In genomic region chr4:45533436-45533940, GRCm38 (mm10) we compare ENCODE assay signal across 23 mouse cellular contexts. TPM values are rescaled to one million over a fixed set of nuclear protein-coding genes. Genes with fewer than 3 reads are reported as not detected.
DNase-seq lines count a peak whose midpoint lies in the region; ATAC-seq lines count a peak whose summit lies in the region.
"Had no signal": no experiment of that assay in that cellular context is flagged by ENCODE, and none has a peak within 500 bp of the region (broad histone marks: within the 10 kb centered on the region; RNA-seq: fewer than 3 reads in every experiment).

No protein-coding gene starts in this region.

- H3K9ac ChIP-seq in embryonic facial prominence, embryonic 13.5 days: no peak overlapping the region
- no peak overlapping the region for H3K9ac ChIP-seq in heart, embryonic 16.5 days (ENCODE audit: low read length)
- no peak overlapping the region for H3K9ac ChIP-seq in kidney, embryonic 15.5 days
- H3K9ac ChIP-seq: forebrain, embryonic 12.5 days; hindbrain, embryonic 14.5 days; intestine, embryonic 15.5 days had no signal

- no peaks in the 10 kb centered on the region for H3K27me3 ChIP-seq in embryonic facial prominence, embryonic 13.5 days
- H3K27me3 ChIP-seq in embryonic facial prominence, embryonic 10.5 days (replicated peaks; ENCODE audit: low read depth, poor library complexity, severe bottlenecking): peaks cover 5% of the 10 kb centered on the region; the same call in 1 of the 2 replicates
- no peaks in the 10 kb centered on the region for H3K27me3 ChIP-seq in heart, embryonic 16.5 days (ENCODE audit: control insufficient read depth, insufficient read depth, low read length)
- H3K27me3 ChIP-seq in kidney, embryonic 15.5 days: no peaks in the 10 kb centered on the region
- no peaks in the 10 kb centered on the region for H3K27me3 ChIP-seq in limb, embryonic 10.5 days (ENCODE audit: low read depth, poor library complexity, severe bottlenecking)
- H3K27me3 ChIP-seq: CH12.LX; heart, embryonic 13.5 days; intestine, embryonic 15.5 days; Patski had no signal

- H3K9me3 ChIP-seq in embryonic facial prominence, embryonic 13.5 days: no peaks in the 10 kb centered on the region
- no peaks in the 10 kb centered on the region for H3K9me3 ChIP-seq in embryonic facial prominence, embryonic 10.5 days
- no peaks in the 10 kb centered on the region for H3K9me3 ChIP-seq in heart, embryonic 16.5 days (replicated peaks; ENCODE audit: control insufficient read depth, low read length)
- H3K9me3 ChIP-seq in kidney, embryonic 15.5 days (replicated peaks): no peaks in the 10 kb centered on the region
- no peaks in the 10 kb centered on the region for H3K9me3 ChIP-seq in limb, embryonic 10.5 days (replicated peaks)
- H3K9me3 ChIP-seq: forebrain, embryonic 12.5 days; heart, embryonic 13.5 days; hindbrain, embryonic 10.5 days; intestine, embryonic 15.5 days had no signal

- DNase-seq in embryonic facial prominence, embryonic 10.5 days (ENCODE audit: low spot score): no peak
- no peak for DNase-seq in heart, postnatal 10 days
- no peak for DNase-seq in kidney, postnatal 36 days
- DNase-seq in limb, embryonic 10.5 days (ENCODE audit: low spot score): no peak
- DNase-seq in lung, postnatal 36 days: no peak
- DNase-seq: adrenal gland, postnatal 14 days; cerebellum, adult 11-12 months; cerebellum, postnatal 25 days; gastrocnemius, postnatal 10 days; heart, postnatal 14 days; kidney, adult 18-20 months had no signal

- intact Hi-C loops in heart, postnatal 10 days (cut with DNase I): loop anchor here (5.0 kb wide), 2 partner anchors 191 to 516 kb away; partner anchors contain the start of genes Dcaf10, Exosc3 and Polr1e

- WGBS in embryonic facial prominence, embryonic 13.5 days: 68% methylated on average over 1 of the region's 1 CpGs
- WGBS in embryonic facial prominence, embryonic 10.5 days: 77% methylated on average over 1 of the region's 1 CpGs
- WGBS in heart, embryonic 16.5 days: 22% methylated on average over 1 of the region's 1 CpGs
- 60% methylated on average over 1 of the region's 1 CpGs for WGBS in kidney, embryonic 15.5 days
- 64% methylated on average over 1 of the region's 1 CpGs for WGBS in limb, embryonic 10.5 days

- no peaks in the 10 kb centered on the region for H3K36me3 ChIP-seq in embryonic facial prominence, embryonic 13.5 days
- no peaks in the 10 kb centered on the region for H3K36me3 ChIP-seq in embryonic facial prominence, embryonic 10.5 days (replicated peaks)
- H3K36me3 ChIP-seq in heart, embryonic 16.5 days (ENCODE audit: control insufficient read depth, insufficient read depth): no peaks in the 10 kb centered on the region
- no peaks in the 10 kb centered on the region for H3K36me3 ChIP-seq in kidney, embryonic 15.5 days
- H3K36me3 ChIP-seq in limb, embryonic 10.5 days: no peaks in the 10 kb centered on the region
- H3K36me3 ChIP-seq: forebrain, embryonic 12.5 days; heart, embryonic 13.5 days; hindbrain, embryonic 10.5 days; intestine, embryonic 15.5 days had no signal

- peaks cover 39% of the 10 kb centered on the region for H3K4me1 ChIP-seq in embryonic facial prominence, embryonic 13.5 days
- peaks cover 52% of the 10 kb centered on the region for H3K4me1 ChIP-seq in embryonic facial prominence, embryonic 10.5 days
- peaks cover 20% of the 10 kb centered on the region for H3K4me1 ChIP-seq in heart, embryonic 16.5 days (ENCODE audit: control insufficient read depth, insufficient read depth, low read length)
- peaks cover 51% of the 10 kb centered on the region for H3K4me1 ChIP-seq in kidney, embryonic 15.5 days
- peaks cover 49% of the 10 kb centered on the region for H3K4me1 ChIP-seq in limb, embryonic 10.5 days

- no peak overlapping the region for H3K4me3 ChIP-seq in embryonic facial prominence, embryonic 13.5 days
- H3K4me3 ChIP-seq in embryonic facial prominence, embryonic 10.5 days: no peak overlapping the region
- no peak overlapping the region for H3K4me3 ChIP-seq in heart, embryonic 16.5 days (ENCODE audit: low read length)
- no peak overlapping the region for H3K4me3 ChIP-seq in kidney, embryonic 15.5 days (replicated peaks)
- H3K4me3 ChIP-seq in limb, embryonic 10.5 days: no peak overlapping the region
- H3K4me3 ChIP-seq: forebrain, embryonic 12.5 days; heart, embryonic 13.5 days; hindbrain, embryonic 10.5 days; intestine, embryonic 15.5 days had no signal

- no peak overlapping the region for H3K4me2 ChIP-seq in embryonic facial prominence, embryonic 13.5 days
- H3K4me2 ChIP-seq in heart, embryonic 16.5 days (ENCODE audit: low read depth, low read length): no peak overlapping the region
- no peak overlapping the region for H3K4me2 ChIP-seq in kidney, embryonic 15.5 days
- H3K4me2 ChIP-seq: forebrain, embryonic 12.5 days; hindbrain, embryonic 14.5 days; intestine, embryonic 15.5 days had no signal

- ATAC-seq in embryonic facial prominence, embryonic 13.5 days (ENCODE audit: insufficient number of reproducible peaks, insufficient read depth, low FRiP score, low TSS enrichment, low read depth): no peak
- ATAC-seq in heart, embryonic 16.5 days (replicated peaks; ENCODE audit: extremely low read depth, insufficient read depth, low FRiP score): no peak
- ATAC-seq in kidney, embryonic 15.5 days (replicated peaks; ENCODE audit: low FRiP score): no peak
- ATAC-seq: activated CD4-positive, CD25-positive, alpha-beta regulatory T cell, adult 4 months; forebrain, embryonic 16.5 days; intestine, embryonic 15.5 days; Patski had no signal

- H3K27ac ChIP-seq in embryonic facial prominence, embryonic 13.5 days: peak overlapping the region; percentile 64; the same call in 1 of the 2 replicates
- H3K27ac ChIP-seq in embryonic facial prominence, embryonic 10.5 days (replicated peaks): no peak overlapping the region
- 0 out of 2 replicates have a peak overlapping the region, but pooled peaks have one; percentile 7 for H3K27ac ChIP-seq in heart, embryonic 16.5 days (ENCODE audit: low read length)
- H3K27ac ChIP-seq in kidney, embryonic 15.5 days: 0 out of 2 replicates have a peak overlapping the region, but pooled peaks have one; percentile 49
- peak overlapping the region; percentile 32; the same call in 1 of the 2 replicates for H3K27ac ChIP-seq in limb, embryonic 10.5 days
- H3K27ac ChIP-seq: hindbrain, embryonic 10.5 days; hindbrain, embryonic 14.5 days had no signal

RNA-seq across cellular contexts. Expression of gene Shb, which starts 1.2 kb away (rescaled TPM):
- polyA plus RNA-seq in embryonic facial prominence, embryonic 13.5 days (2015; fragmentation: Nextera tagmentation; extraction: Ambion mirVana): 3.8 and 4.2 TPM in 2 replicates
- polyA plus RNA-seq in embryonic facial prominence, embryonic 10.5 days (2016; fragmentation: Nextera tagmentation; extraction: Ambion mirVana): 3.9 and 4.9 TPM in 2 replicates
- 7.6 and 9.2 TPM in 2 replicates for polyA plus RNA-seq in heart, embryonic 16.5 days (2015; fragmentation: Nextera tagmentation; extraction: Ambion mirVana)
- 10 to 100 TPM; 67.9 to 71.6 TPM for total RNA-seq in heart, postnatal 10 days (2021)
- polyA plus RNA-seq in kidney, embryonic 15.5 days (2015; fragmentation: Nextera tagmentation; extraction: Ambion mirVana): 3.8 and 4.9 TPM in 2 replicates
- polyA plus RNA-seq in limb, embryonic 10.5 days (2016; fragmentation: Nextera tagmentation; extraction: Ambion mirVana): 4.3 and 4.8 TPM in 2 replicates
- polyA plus RNA-seq: activated CD4-positive, CD25-positive, alpha-beta regulatory T cell, adult 4 months had no signal
